Mouse (Mus musculus) liver, postnatal 0 days (tissue): ENCODE data around the gene Dennd5a.

ENCODE experiments used
- CTCF ChIP-seq: sonication (generic); IDR thresholded peaks from 2 replicates; pipeline ENCODE4 v1.5.1; 2016; ENCODE audit warnings: antibody characterized with exemption, low read depth
- EP300 ChIP-seq: IDR thresholded peaks from 2 replicates; pipeline ENCODE4 v1.6.1; 2016; ENCODE audit warnings: antibody characterized with exemption, low read depth, mild to moderate bottlenecking

- TF ChIP-seq CTCF (no peak), EP300 (no peak)
These were observed 109.7 kb downstream of the Dennd5a start for GRCm38 (mm10) chr7:109850531-109850930.
